Mouse (Mus musculus): ENCODE data around the gene Pik3r1. TPM values are rescaled to one million over a fixed set of nuclear protein-coding genes. Genes with fewer than 3 reads are reported as not detected.

The Pik3r1 gene
- polyA plus RNA-seq, 1 experiment = 11.4 TPM

DNA sequence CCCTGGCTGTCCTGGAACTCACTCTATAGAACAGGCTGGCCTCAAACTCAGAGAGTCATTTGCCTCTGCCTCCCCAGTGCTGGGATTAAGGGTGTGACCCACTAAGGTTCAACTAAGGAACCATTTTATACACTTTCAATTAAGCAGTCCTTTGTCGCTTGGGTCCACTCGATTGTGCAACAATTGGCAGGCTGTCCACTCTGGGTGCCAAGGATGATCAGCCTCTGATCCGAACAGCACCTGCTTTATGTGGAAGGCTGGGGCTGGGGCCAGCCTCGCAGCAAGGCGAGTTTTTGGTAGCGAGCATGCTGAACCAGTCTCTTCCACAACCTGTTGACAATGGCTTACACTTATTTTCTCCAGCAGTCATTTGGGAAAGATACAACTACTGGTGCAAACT is 29.2 kb downstream of the Pik3r1 start:
- WGBS = 7% methylated on average over 6 of the region's 6 CpGs
- H3K27me3 ChIP-seq (ENCODE audit: control insufficient read depth, insufficient read depth, low read length) = no peaks in the 10 kb centered on the region
- 0 out of 2 replicates have a peak overlapping the region, but pooled peaks have one; percentile 27 for H3K27ac ChIP-seq (ENCODE audit: insufficient read depth, low read depth, low read length)
- H3K4me1 ChIP-seq (ENCODE audit: control insufficient read depth, insufficient read depth, insufficient read length, low read length) = peaks cover 39% of the 10 kb centered on the region
- H3K4me3 ChIP-seq (ENCODE audit: low read depth, low read length) = no peak overlapping the region
- no peaks in the 10 kb centered on the region for H3K36me3 ChIP-seq (ENCODE audit: control insufficient read depth, insufficient read depth, low read length)
- no peak for TF ChIP-seq POLR2A (IDR thresholded peaks at IDR 0.05; ENCODE audit: low read depth, low read length)

DNA sequence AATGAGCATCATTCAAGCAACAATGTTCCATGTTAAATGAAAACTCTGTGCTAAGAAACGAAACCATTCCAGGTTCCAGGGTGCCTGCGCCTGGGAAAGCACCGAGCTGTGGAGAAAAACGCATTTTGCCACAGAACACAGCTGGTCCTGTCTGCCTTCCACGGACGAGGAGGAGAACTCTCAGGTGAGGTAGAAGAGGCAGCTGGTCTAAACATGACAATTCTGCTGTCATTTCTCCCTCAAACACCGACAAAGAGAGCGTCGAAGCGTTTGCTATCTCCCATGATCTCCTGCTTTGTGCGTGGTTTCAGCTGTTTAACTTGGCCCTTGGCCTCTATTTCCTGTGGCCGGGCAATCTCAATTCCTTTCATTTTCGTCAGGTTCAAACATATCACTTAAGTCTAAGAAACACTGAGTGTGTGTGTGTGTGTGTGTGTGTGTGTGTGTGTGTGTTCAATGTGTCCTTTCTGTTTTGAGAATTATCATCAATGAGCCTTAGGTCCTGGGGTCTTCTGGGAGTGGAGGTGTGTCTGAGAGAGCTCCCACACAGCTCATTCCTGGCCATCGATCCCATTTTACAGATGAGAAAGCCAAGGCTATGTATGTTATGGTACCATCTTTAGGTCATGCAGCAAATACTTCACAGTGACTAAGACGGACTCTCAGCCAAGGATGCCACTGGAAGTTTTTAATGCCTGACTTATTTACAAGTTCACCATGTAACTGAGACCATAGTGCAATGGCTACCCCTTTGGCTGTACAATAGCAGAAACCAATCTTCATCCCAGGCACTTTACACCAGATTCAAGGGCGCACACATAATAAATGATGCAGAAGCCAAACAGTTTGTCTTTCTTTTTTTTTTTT is 31.3 kb downstream of the Pik3r1 start:
- Histone ChIP-seq H3K27ac (ENCODE audit: insufficient read depth, low read depth, low read length) (peak overlapping the region; percentile 79), H3K36me3 (ENCODE audit: control insufficient read depth, insufficient read depth, low read length) (no peaks in the 10 kb centered on the region), H3K4me1 (ENCODE audit: control insufficient read depth, insufficient read depth, insufficient read length, low read length) (peaks cover 32% of the 10 kb centered on the region), H3K4me3 (ENCODE audit: low read depth, low read length) (peak overlapping the region; percentile 27), H3K27me3 (ENCODE audit: control insufficient read depth, insufficient read depth, low read length) (no peaks in the 10 kb centered on the region)
- TF ChIP-seq POLR2A (IDR thresholded peaks at IDR 0.05; ENCODE audit: low read depth, low read length) (no peak), CTCF (IDR thresholded peaks at IDR 0.05; ENCODE audit: extremely low read depth, insufficient read length, insufficient replicate concordance, low read depth, low read length) (no peak)
- 20% methylated on average over 16 of the region's 16 CpGs for WGBS

DNA sequence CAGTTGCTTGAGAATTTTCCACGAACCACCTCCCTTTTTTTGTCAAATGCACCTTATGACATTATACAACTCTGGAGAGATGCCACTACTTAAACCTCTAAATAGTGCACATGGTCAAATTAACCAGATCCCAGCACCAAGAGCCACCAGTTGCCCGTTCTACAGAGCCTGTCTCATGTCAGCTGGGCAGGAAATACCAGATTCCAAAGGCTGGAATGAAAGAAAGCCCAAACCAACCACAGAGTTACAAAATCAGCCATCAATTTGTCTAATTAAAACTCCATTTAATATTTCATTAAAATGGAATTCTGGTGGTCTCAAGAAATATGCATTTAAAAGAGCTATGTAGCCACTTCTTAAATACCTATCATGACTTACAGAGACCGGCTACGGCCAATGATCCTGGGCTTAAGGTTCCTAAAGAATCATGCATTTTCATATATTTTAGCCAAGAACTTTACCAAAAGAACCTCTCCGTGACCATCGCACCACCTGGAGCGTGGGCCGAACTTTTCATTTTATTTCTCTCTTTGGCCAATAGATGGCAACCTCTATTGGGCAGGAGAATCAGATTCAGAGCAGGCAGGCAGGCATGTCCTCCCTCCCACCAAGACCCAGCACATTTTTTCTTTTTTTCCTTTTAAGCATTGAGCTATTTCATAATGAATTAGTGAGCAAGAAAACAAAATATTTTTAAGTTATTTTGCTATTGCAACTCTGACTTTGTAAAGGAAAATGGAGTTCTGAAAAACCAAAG is 32.5 kb downstream of the Pik3r1 start:
- H3K4me3 ChIP-seq (ENCODE audit: low read depth, low read length) = no peak overlapping the region
- H3K4me1 ChIP-seq (ENCODE audit: control insufficient read depth, insufficient read depth, insufficient read length, low read length) = peaks cover 26% of the 10 kb centered on the region
- H3K27ac ChIP-seq (ENCODE audit: insufficient read depth, low read depth, low read length) = no peak overlapping the region
- no peaks in the 10 kb centered on the region for H3K27me3 ChIP-seq (ENCODE audit: control insufficient read depth, insufficient read depth, low read length)
- TF ChIP-seq CTCF (IDR thresholded peaks at IDR 0.05; ENCODE audit: extremely low read depth, insufficient read length, insufficient replicate concordance, low read depth, low read length) (peak; percentile 70; the same call in 1 of the 2 replicates), POLR2A (IDR thresholded peaks at IDR 0.05; ENCODE audit: low read depth, low read length) (no peak)
- no peaks in the 10 kb centered on the region for H3K36me3 ChIP-seq (ENCODE audit: control insufficient read depth, insufficient read depth, low read length)
- 58% methylated on average over 8 of the region's 8 CpGs for WGBS

DNA sequence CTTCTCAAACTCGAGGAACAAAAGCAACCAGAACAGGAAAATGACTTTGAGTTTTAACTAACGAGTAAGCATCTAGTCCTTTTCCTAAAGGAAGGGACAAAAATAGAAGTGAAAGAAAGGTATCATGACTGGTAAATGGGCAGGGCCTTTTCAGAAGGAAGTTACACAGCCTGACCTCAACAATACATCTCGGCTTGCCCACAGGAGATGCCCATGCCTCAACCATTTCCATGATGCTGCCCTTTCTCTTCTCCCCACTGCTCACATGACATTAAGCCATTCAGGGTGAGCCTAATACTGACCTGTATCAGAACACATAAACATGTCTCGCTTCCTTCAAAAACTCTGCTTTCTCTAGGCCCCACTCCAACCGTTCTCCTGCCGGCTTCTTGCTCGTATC is 33.8 kb downstream of the Pik3r1 start:
- 66% methylated on average over 7 of the region's 7 CpGs for WGBS
- Histone ChIP-seq H3K4me3 (ENCODE audit: low read depth, low read length) (no peak overlapping the region), H3K27me3 (ENCODE audit: control insufficient read depth, insufficient read depth, low read length) (no peaks in the 10 kb centered on the region), H3K4me1 (ENCODE audit: control insufficient read depth, insufficient read depth, insufficient read length, low read length) (peaks cover 23% of the 10 kb centered on the region), H3K27ac (ENCODE audit: insufficient read depth, low read depth, low read length) (no peak overlapping the region), H3K36me3 (ENCODE audit: control insufficient read depth, insufficient read depth, low read length) (peaks cover 1% of the 10 kb centered on the region; the same call in 1 of the 2 replicates)
- TF ChIP-seq POLR2A (IDR thresholded peaks at IDR 0.05; ENCODE audit: low read depth, low read length) = no peak
- no peak for TF ChIP-seq CTCF (IDR thresholded peaks at IDR 0.05; ENCODE audit: extremely low read depth, insufficient read length, insufficient replicate concordance, low read depth, low read length)

DNA sequence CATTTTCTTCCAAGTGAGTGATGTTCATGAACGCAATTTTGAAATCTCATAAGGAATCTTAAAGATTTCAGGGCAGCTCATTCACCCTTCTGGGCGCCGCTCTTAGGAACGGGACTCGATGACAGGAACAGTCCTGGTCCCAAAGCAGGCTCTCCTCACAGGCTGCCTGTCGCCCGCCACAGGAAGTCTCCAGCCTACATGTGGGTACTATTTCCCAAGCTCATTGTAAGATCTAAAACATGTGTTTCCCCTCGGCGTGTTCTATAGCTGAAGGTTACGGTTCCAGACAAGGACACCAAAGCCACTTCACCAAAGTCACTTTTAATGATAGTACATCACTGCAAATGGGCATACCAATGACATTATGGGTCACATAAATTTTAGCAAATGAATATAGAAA is 35.3 kb downstream of the Pik3r1 start:
- peaks cover 19% of the 10 kb centered on the region; the same call in 1 of the 2 replicates for H3K4me1 ChIP-seq (ENCODE audit: control insufficient read depth, insufficient read depth, insufficient read length, low read length)
- WGBS = 74% methylated on average over 10 of the region's 10 CpGs
- H3K36me3 ChIP-seq (ENCODE audit: control insufficient read depth, insufficient read depth, low read length) = peaks cover 1% of the 10 kb centered on the region; the same call in 1 of the 2 replicates
- H3K4me3 ChIP-seq (ENCODE audit: low read depth, low read length) = no peak overlapping the region
- TF ChIP-seq POLR2A (IDR thresholded peaks at IDR 0.05; ENCODE audit: low read depth, low read length) (no peak), CTCF (IDR thresholded peaks at IDR 0.05; ENCODE audit: extremely low read depth, insufficient read length, insufficient replicate concordance, low read depth, low read length) (no peak)
- no peaks in the 10 kb centered on the region for H3K27me3 ChIP-seq (ENCODE audit: control insufficient read depth, insufficient read depth, low read length)
- no peak overlapping the region for H3K27ac ChIP-seq (ENCODE audit: insufficient read depth, low read depth, low read length)

DNA sequence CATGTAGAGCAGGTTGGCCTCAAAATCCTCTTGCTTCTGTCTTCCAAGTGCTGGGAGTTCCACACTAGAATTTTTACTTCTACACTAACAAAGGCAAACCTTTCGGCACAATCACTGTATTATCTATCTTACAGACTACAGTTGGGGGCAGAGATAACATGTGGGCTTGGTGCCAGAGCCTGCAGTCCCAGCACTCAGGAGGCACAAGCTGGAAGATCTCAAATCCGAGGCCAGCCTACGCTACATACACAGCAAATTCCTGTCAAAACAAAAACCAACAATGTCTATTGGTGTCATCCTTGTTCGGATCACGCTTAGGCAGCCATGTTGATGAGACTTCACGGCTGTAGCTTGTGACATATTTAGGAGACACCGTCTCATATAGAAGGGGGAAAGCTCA is 36.2 kb downstream of the Pik3r1 start:
- Histone ChIP-seq H3K27me3 (ENCODE audit: control insufficient read depth, insufficient read depth, low read length) (no peaks in the 10 kb centered on the region), H3K36me3 (ENCODE audit: control insufficient read depth, insufficient read depth, low read length) (peaks cover 6% of the 10 kb centered on the region; the same call in 1 of the 2 replicates), H3K4me3 (ENCODE audit: low read depth, low read length) (no peak overlapping the region), H3K27ac (ENCODE audit: insufficient read depth, low read depth, low read length) (no peak overlapping the region), H3K4me1 (ENCODE audit: control insufficient read depth, insufficient read depth, insufficient read length, low read length) (peaks cover 15% of the 10 kb centered on the region; the same call in 1 of the 2 replicates)
- TF ChIP-seq CTCF (IDR thresholded peaks at IDR 0.05; ENCODE audit: extremely low read depth, insufficient read length, insufficient replicate concordance, low read depth, low read length) = no peak
- no peak for TF ChIP-seq POLR2A (IDR thresholded peaks at IDR 0.05; ENCODE audit: low read depth, low read length)
- WGBS = 42% methylated on average over 7 of the region's 7 CpGs

DNA sequence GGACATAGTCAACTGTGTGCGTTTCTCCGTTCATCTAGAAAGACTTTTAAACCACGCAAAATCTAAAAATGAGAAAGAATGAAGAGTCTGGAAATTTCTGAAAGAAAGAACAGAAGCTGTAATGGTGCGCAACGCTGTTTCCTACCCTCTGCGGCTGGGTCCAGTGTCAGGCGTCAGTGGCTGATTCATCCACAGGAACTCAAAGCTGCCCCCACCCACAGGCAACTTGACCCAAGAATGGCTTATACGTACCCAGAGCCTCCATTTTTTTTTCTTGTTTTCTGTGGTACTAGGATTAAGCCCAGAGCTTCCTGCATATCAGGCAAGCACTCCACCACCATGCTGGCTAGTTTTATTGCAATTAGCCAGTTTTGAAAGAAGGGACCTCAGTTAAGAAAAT is 37.7 kb downstream of the Pik3r1 start:
- Histone ChIP-seq H3K4me1 (ENCODE audit: control insufficient read depth, insufficient read depth, insufficient read length, low read length) (peaks cover 13% of the 10 kb centered on the region; the same call in 1 of the 2 replicates), H3K4me3 (ENCODE audit: low read depth, low read length) (no peak overlapping the region), H3K36me3 (ENCODE audit: control insufficient read depth, insufficient read depth, low read length) (peaks cover 8% of the 10 kb centered on the region), H3K27me3 (ENCODE audit: control insufficient read depth, insufficient read depth, low read length) (no peaks in the 10 kb centered on the region), H3K27ac (ENCODE audit: insufficient read depth, low read depth, low read length) (no peak overlapping the region)
- TF ChIP-seq POLR2A (IDR thresholded peaks at IDR 0.05; ENCODE audit: low read depth, low read length) (no peak), CTCF (IDR thresholded peaks at IDR 0.05; ENCODE audit: extremely low read depth, insufficient read length, insufficient replicate concordance, low read depth, low read length) (no peak)
- WGBS = 76% methylated on average over 8 of the region's 8 CpGs

All from small intestine, adult 2 months (tissue).